Mouse (Mus musculus) intestine, embryonic 16.5 days (tissue): ENCODE data around the gene Flnb. TPM values are rescaled to one million over a fixed set of nuclear protein-coding genes. Genes with fewer than 3 reads are reported as not detected.
A peak's percentile ranks its signal among the peaks of the same experiment; 100 is the strongest.

ENCODE experiments used
- ATAC-seq: fragments of 200-750 bp; cut with Nextera tagmentation; 2 replicates; pipeline ENCODE4 v1.8.0; 2017; ENCODE audit warnings: moderate TSS enrichment, moderate library complexity
- H3K27ac ChIP-seq: fragments of 300-500 bp; sonication (generic); 2 replicates; pipeline ENCODE4 v1.5.1; 2014; ENCODE audit warnings: mild to moderate bottlenecking, low read length
- H3K27me3 ChIP-seq: fragments of 300-500 bp; sonication (generic); replicated peaks from 2 replicates; pipeline ENCODE4 v1.6.1; 2014; ENCODE audit warnings: low read length, control low read depth, mixed read lengths; ENCODE audit not compliant: control insufficient read depth, insufficient read depth
- H3K36me3 ChIP-seq: fragments of 300-500 bp; sonication (generic); 2 replicates; pipeline ENCODE4 v1.6.1; 2014; ENCODE audit warnings: low read length, control low read depth; ENCODE audit not compliant: control insufficient read depth, insufficient read depth
- H3K4me1 ChIP-seq: fragments of 300-500 bp; sonication (generic); 2 replicates; pipeline ENCODE4 v1.6.1; 2014; ENCODE audit warnings: low read length, control low read depth, mixed read lengths; ENCODE audit not compliant: control insufficient read depth, insufficient read depth
- H3K4me2 ChIP-seq: fragments of 300-500 bp; sonication (generic); 2 replicates; pipeline ENCODE4 v1.6.1; 2014; ENCODE audit warnings: low read depth, low read length, control low read depth
- H3K4me3 ChIP-seq: fragments of 300-500 bp; sonication (generic); 2 replicates; pipeline ENCODE4 v1.5.1; 2014; ENCODE audit warnings: mild to moderate bottlenecking, low read length
- H3K9ac ChIP-seq: fragments of 300-500 bp; sonication (generic); 2 replicates; pipeline ENCODE4 v1.6.1; 2014; ENCODE audit warnings: low read depth, low read length
- H3K9me3 ChIP-seq: fragments of 300-500 bp; sonication (generic); 2 replicates; pipeline ENCODE4 v1.6.1; 2016; ENCODE audit warnings: low read length, control low read depth; ENCODE audit not compliant: control insufficient read depth
- WGBS: fragments of 180-500 bp; shearing (Covaris S2); extraction: QIAGEN DNeasy Blood & Tissue Kit; methylation state at CpG from one replicate; pipeline ENCODE4 v1.1.7; 2014; 5-methylcytosine and 5-hydroxymethylcytosine counted together
- polyA plus RNA-seq: library from polyadenylated mRNA; unstranded; fragments of >200 nt; fragmentation: Nextera tagmentation; extraction: Ambion mirVana; gene quantifications from 2 replicates; pipeline ENCODE4 v1.2.1, GENCODE M21; 2015

Flnb gene
- polyA plus RNA-seq, 1 experiment from 2014 or later, result 14.7 TPM

DNA sequence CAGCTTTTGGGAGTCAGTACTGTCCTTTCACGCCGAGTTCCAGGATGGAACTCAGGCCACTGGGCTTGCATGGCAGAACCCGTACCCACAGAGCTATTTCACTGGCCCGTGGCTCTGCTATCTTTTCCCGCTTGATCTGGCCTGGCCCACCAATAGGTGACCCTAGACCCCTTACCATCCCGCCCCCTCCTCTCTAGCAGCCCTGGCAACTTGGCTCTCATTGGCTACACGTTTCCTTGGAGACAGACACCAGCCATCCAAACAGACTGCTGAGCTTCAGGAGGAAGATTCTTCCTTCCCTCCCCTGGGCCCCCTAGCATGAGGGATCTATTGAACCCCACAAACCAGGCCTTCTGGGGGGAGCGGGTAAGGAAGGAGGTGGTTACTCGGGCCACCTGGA lies 139.3 kb downstream of the Flnb start, which contains the start of gene Gm45521:
Gene Gm45521, plus strand, starts transcription at position 240 of the 400 bp plus-strand sequence.
- Histone ChIP-seq H3K4me3 (no peak within 1 kb of the TSS), H3K4me1 (peaks cover 27% of the 10 kb centered on the region), H3K9me3 (no peaks in the 10 kb centered on the region), H3K27ac (no peak within 1 kb of the TSS), H3K36me3 (no peaks in the 10 kb centered on the region), H3K4me2 (no peak within 1 kb of the TSS), H3K27me3 (no peaks in the 10 kb centered on the region), H3K9ac (0 out of 2 replicates have a peak within 1 kb of the TSS, but pooled peaks have one; percentile 17)
- ATAC-seq, result no peak
- 63% methylated on average over 9 of the region's 9 CpGs for WGBS

DNA sequence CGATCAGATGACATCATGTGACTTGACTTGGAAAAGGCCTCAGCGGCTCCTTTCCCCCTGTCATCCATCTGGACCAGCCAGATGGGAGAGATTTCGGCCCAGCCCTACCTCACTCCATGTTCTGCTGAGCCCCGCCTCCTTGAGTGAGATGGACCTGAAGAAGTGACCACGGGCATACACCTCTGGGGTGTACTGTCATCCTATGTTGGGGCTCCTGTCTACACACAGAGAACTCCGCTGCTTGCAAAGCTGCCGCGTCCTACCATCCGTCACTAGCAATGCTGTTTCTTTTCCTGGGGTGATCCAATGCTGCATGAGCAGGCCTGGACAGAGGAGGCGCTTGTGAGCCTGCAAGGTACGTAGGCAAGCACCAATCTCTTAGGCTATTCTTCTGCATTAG lies 142.9 kb downstream of the Flnb start:
- peak; percentile 9; the same call in 1 of the 2 replicates for ATAC-seq
- 70% methylated on average over 11 of the region's 11 CpGs for WGBS

DNA sequence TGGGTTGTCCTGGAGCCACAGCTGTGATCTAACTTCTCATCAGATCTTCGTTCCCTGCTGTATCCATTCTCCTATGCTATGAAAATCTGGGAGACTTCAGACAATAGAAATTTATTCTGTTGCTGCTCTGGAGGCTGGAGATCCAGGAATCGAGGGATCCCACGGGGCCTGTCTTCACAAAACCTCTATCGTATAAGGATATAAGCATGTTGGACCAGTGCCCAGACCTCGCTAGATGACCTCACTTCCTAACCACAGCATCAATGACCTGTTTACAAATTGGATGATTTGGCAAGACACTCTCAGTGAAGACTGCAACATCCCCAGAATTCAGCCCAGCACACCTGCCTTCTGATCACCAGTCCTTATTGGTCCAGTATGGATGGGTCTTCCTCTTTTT lies 144.0 kb downstream of the Flnb start:
- no peak for ATAC-seq
- Histone ChIP-seq H3K27me3 (no peaks in the 10 kb centered on the region), H3K4me1 (peaks cover 15% of the 10 kb centered on the region; the same call in 1 of the 2 replicates), H3K36me3 (no peaks in the 10 kb centered on the region), H3K4me3 (no peak overlapping the region), H3K9ac (no peak overlapping the region), H3K9me3 (no peaks in the 10 kb centered on the region), H3K4me2 (no peak overlapping the region), H3K27ac (no peak overlapping the region)
- 51% methylated on average over 5 of the region's 5 CpGs for WGBS

More for the DNA sequence above, 142.9 kb downstream of the Flnb start:
- no peak overlapping the region for H3K4me3 ChIP-seq
- no peak overlapping the region for H3K9ac ChIP-seq
- H3K4me2 ChIP-seq, result no peak overlapping the region
- H3K4me1 ChIP-seq, result peaks cover 15% of the 10 kb centered on the region; the same call in 1 of the 2 replicates
- H3K27ac ChIP-seq, result no peak overlapping the region
- H3K9me3 ChIP-seq, result no peaks in the 10 kb centered on the region
- H3K27me3 ChIP-seq, result no peaks in the 10 kb centered on the region
- no peaks in the 10 kb centered on the region for H3K36me3 ChIP-seq

DNA sequence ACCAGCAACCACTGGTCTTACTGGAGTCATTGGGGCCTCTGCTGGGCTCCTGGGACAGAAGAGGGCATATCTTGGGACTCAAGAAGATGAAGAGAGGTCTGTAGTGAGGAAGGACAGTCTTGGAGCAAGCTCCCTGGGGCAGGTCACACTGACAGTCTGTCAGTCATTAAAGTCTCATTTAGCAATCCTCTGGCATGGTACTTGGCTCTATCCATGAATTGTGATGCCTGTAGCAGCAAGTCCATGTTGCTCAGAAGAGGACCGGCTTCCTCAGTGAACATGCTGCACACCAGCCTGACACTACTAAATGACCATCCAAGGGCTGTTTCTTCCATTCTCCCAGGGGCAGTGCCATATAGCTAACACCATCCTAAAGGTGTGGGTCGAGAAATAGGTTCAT lies 144.9 kb downstream of the Flnb start:
- Histone ChIP-seq H3K27ac (0 out of 2 replicates have a peak overlapping the region, but pooled peaks have one; percentile 11), H3K4me2 (no peak overlapping the region), H3K4me3 (no peak overlapping the region), H3K27me3 (no peaks in the 10 kb centered on the region), H3K36me3 (no peaks in the 10 kb centered on the region), H3K9ac (no peak overlapping the region), H3K9me3 (no peaks in the 10 kb centered on the region), H3K4me1 (peaks cover 15% of the 10 kb centered on the region; the same call in 1 of the 2 replicates)
- no peak for ATAC-seq
- 87% methylated on average over 2 of the region's 2 CpGs for WGBS

DNA sequence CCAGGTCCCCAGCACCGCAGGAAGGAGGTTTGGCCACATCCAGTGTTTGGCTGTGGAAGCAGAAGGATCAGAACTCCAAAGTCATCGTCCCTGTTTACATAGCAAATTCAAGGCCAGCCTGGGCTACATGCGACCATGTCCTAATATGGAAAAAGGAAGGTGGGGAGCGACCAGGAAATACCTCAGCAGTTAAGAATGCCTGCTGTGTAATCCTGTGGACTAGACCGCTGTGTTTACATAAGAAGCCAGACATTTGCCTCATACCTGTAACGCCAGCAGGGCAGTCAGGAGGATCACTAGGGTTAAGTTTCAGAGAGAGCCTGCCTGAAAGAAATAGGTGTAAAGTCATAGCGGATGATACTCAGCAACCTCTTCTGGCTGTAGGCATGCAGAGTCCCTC lies 145.4 kb downstream of the Flnb start:
- 0 out of 2 replicates have a peak overlapping the region, but pooled peaks have one; percentile 24 for H3K27ac ChIP-seq
- H3K4me1 ChIP-seq, result peaks cover 15% of the 10 kb centered on the region; the same call in 1 of the 2 replicates
- WGBS, result 41% methylated on average over 7 of the region's 7 CpGs
- peak; percentile 42; the same call in 1 of the 2 replicates for ATAC-seq
- H3K27me3 ChIP-seq, result no peaks in the 10 kb centered on the region
- no peak overlapping the region for H3K4me2 ChIP-seq
- H3K36me3 ChIP-seq, result no peaks in the 10 kb centered on the region
- no peak overlapping the region for H3K9ac ChIP-seq
- H3K4me3 ChIP-seq, result no peak overlapping the region
- no peaks in the 10 kb centered on the region for H3K9me3 ChIP-seq

DNA sequence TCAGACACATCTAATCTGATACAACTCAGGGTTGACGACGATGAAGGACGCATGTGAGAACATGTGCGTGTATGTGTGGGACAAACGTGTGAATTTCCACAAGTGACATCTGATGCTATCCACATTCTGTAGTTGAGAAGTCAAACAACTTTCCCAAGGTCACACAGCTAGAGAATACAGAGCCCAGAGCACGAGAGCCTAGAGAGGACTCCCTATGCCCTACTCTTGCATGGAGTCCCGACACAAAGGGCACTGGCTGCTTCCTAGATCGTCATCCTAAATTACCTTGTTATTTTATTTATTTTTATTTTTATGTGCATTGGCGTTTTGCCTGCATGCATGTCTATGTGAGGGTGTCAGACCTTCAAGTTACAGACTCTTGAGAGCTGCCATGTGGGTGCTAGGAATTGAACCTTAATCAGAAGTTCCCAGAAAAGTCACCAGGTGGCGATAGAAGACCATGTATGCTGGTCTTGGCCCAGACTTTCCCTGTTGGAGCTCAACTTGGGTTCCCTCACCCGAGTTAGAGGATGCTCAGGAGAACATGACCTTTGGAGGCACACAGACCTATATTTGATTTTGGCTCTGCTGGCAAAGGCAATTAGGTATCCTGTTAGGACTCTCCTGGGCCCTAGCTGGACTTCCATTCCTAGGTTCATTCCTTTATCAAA lies 146.6 kb downstream of the Flnb start:
- Histone ChIP-seq H3K4me2 (no peak overlapping the region), H3K27ac (no peak overlapping the region), H3K9ac (no peak overlapping the region), H3K27me3 (no peaks in the 10 kb centered on the region), H3K36me3 (no peaks in the 10 kb centered on the region), H3K4me3 (no peak overlapping the region), H3K9me3 (no peaks in the 10 kb centered on the region), H3K4me1 (peaks cover 15% of the 10 kb centered on the region; the same call in 1 of the 2 replicates)
- peak; percentile 64 for ATAC-seq
- 47% methylated on average over 11 of the region's 11 CpGs for WGBS

DNA sequence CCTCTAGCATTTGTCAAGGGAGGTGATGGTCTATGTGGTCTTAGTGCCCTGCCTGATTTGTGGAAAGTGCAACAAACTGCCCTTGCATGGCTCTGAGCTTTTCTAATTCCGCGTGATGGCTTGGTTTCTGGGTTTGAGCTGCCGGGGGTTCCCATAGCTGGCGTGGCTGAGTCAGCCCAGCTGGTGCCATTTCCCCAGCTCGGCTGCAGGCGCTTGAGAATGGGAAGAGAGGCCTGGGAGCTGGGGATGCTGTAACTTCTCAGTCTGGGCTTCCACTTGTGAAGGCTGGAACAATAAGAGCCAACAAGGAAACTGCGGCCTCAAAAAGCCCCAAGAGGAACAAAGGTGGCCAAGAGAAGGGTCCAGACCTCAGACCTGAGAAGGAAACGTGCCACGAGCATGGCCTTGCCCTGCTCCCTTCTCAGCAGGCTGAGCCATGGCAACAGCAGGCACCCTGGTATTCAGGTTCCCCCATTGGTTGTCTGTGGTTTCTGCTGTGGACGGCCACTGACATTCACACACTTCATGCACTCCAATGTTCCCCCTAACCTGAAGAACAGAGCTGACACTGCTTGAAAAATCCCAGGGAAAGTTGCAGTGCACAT lies 154.2 kb downstream of the Flnb start:
- H3K4me1 ChIP-seq, result no peaks in the 10 kb centered on the region
- WGBS, result 55% methylated on average over 10 of the region's 10 CpGs
- no peaks in the 10 kb centered on the region for H3K36me3 ChIP-seq
- ATAC-seq, result no peak
- H3K4me3 ChIP-seq, result no peak overlapping the region
- H3K4me2 ChIP-seq, result no peak overlapping the region
- H3K9ac ChIP-seq, result no peak overlapping the region
- H3K9me3 ChIP-seq, result no peaks in the 10 kb centered on the region
- no peak overlapping the region for H3K27ac ChIP-seq
- no peaks in the 10 kb centered on the region for H3K27me3 ChIP-seq

DNA sequence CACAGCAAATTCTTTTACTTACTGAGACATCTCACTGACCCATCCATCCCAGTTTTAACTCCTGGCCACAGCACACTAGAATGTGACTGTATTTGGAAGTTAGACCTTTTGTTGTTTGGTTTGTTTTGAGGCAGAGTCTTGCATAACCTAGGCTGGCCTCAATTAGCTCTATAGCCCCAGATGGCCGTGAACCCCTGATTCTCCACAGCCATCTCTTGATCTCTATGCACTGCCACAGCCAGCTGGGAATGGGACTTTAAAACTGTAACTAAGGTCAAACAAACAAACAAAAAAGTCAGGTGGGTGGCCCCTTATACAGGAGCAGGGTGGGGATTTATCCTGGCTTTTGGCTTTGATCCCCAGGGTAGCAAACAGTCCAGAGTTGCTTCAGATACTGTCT lies 156.9 kb downstream of the Flnb start:
- H3K36me3 ChIP-seq, result no peaks in the 10 kb centered on the region
- no peak overlapping the region for H3K4me2 ChIP-seq
- no peaks in the 10 kb centered on the region for H3K4me1 ChIP-seq
- WGBS, result 83% methylated on average over 1 of the region's 1 CpGs
- H3K27ac ChIP-seq, result no peak overlapping the region
- no peak overlapping the region for H3K9ac ChIP-seq
- no peaks in the 10 kb centered on the region for H3K27me3 ChIP-seq
- no peak for ATAC-seq
- no peaks in the 10 kb centered on the region for H3K9me3 ChIP-seq
- H3K4me3 ChIP-seq, result no peak overlapping the region

DNA sequence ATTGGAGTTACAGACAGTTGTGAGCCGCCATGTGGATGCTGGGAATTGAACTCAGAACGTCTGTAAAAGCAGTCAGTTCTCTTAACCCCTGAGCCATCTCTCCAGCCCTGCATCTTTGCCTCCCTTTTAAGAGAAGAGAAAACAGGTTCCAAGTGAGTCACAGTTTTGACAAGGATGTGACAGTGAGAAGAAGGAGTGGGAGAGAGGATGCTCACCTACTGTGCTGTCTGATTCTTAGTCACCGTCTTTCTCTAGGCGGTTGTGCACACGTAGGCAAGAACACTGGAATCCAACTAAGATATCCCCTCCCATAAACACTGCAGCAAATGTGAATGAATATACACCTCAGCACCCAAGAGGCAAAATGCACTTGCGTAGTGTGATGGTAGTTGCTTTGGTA lies 157.4 kb downstream of the Flnb start:
- ATAC-seq, result no peak
- H3K9ac ChIP-seq, result no peak overlapping the region

More for the DNA sequence above, 157.4 kb downstream of the Flnb start:
- H3K36me3 ChIP-seq, result no peaks in the 10 kb centered on the region
- 81% methylated on average over 6 of the region's 6 CpGs for WGBS
- H3K27me3 ChIP-seq, result no peaks in the 10 kb centered on the region
- H3K27ac ChIP-seq, result no peak overlapping the region
- no peaks in the 10 kb centered on the region for H3K9me3 ChIP-seq
- H3K4me2 ChIP-seq, result no peak overlapping the region
- H3K4me1 ChIP-seq, result no peaks in the 10 kb centered on the region
- no peak overlapping the region for H3K4me3 ChIP-seq
